Mouse (Mus musculus): ENCODE results near the gene Arf1. TPM values are rescaled to one million over a fixed set of nuclear protein-coding genes. Genes with fewer than 3 reads are reported as not detected.
A peak's percentile ranks its signal among the peaks of the same experiment; 100 is the strongest.

The Arf1 gene
- polyA plus RNA-seq, 1 experiment from 2014 or later, result 693 TPM

DNA sequence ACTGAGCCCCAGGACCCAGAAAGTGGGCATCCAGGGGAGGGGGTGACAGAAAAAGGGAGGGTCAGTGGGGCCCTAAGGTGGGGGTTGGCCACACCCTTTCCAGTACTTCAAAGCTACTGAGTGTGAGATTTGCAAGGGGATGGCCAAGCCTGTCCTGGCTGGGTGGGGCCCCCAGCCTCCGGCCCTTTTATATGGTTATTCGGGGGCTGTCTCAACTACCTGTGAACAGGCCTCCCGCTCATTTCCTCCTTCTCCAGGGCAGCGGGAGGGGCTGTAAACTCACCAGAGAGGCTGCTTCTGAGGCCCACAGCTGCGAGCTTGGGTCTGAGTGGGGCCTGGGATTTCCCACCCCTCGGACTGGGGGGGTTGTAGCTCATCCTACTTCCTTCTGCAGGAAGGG lies 15.8 kb upstream of the Arf1 start:
- no peak overlapping the region for H3K4me3 ChIP-seq
- H3K36me3 ChIP-seq, result no peaks in the 10 kb centered on the region
- H3K9me3 ChIP-seq, result no peaks in the 10 kb centered on the region
- 51% methylated on average over 6 of the region's 6 CpGs for WGBS
- peaks cover 5% of the 10 kb centered on the region for H3K4me1 ChIP-seq
- no peak overlapping the region for H3K4me2 ChIP-seq
- H3K27ac ChIP-seq, result no peak overlapping the region
- H3K27me3 ChIP-seq, result peaks cover 18% of the 10 kb centered on the region
- no peak overlapping the region for H3K9ac ChIP-seq
- no peak for ATAC-seq (ENCODE audit: insufficient number of reproducible peaks, insufficient read depth, low FRiP score, low TSS enrichment, low read depth)

DNA sequence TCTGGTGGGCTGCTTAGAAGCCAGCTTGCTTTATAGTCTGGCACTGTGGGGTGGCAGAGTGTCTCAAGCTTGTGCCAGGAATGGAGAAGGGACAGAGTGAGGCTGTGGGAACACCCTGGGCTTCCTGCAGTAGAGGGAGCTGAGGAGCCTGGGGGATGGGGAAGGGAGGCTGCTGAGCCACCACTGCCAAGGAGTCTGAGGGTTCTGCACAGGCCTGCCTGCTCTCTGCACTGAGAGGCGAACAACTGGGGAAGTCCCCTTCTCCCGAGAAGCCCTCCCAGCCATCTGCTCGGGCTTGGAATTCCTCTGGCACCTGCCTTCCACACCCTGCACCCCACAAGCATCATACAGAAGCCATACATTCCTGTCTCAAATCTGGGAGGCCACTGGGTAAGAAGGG lies 13.8 kb upstream of the Arf1 start:
- Histone ChIP-seq H3K4me3 (no peak overlapping the region), H3K9ac (no peak overlapping the region), H3K36me3 (no peaks in the 10 kb centered on the region), H3K27ac (no peak overlapping the region), H3K27me3 (peaks cover 18% of the 10 kb centered on the region), H3K4me1 (peaks cover 6% of the 10 kb centered on the region), H3K9me3 (no peaks in the 10 kb centered on the region), H3K4me2 (no peak overlapping the region)
- 32% methylated on average over 3 of the region's 3 CpGs for WGBS
- ATAC-seq (ENCODE audit: insufficient number of reproducible peaks, insufficient read depth, low FRiP score, low TSS enrichment, low read depth), result no peak

DNA sequence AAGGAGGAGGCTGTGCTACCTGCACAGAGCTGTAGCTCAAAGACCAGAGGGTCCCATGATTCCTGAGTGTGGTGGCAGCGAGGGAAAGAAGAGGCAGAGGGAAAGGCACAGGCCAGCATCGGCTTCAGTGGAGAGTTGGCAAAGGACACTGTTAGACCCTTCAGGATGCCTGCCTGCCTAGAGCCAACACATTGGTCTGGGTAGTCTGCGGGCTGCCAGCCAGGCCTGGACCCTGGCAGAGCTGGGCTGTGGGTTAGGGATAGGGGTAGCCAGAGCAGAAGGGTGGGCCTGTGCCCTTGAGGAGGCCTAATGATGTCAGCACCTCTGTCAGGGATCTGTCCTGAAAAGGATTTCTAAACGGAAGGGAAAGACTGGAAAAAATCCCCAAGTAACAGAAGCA lies 11.7 kb upstream of the Arf1 start:
- Histone ChIP-seq H3K9ac (no peak overlapping the region), H3K27ac (no peak overlapping the region), H3K4me1 (peaks cover 6% of the 10 kb centered on the region), H3K4me2 (no peak overlapping the region), H3K27me3 (peaks cover 14% of the 10 kb centered on the region), H3K4me3 (no peak overlapping the region), H3K9me3 (no peaks in the 10 kb centered on the region), H3K36me3 (no peaks in the 10 kb centered on the region)
- WGBS, result 64% methylated on average over 4 of the region's 4 CpGs
- ATAC-seq (ENCODE audit: insufficient number of reproducible peaks, insufficient read depth, low FRiP score, low TSS enrichment, low read depth), result no peak

DNA sequence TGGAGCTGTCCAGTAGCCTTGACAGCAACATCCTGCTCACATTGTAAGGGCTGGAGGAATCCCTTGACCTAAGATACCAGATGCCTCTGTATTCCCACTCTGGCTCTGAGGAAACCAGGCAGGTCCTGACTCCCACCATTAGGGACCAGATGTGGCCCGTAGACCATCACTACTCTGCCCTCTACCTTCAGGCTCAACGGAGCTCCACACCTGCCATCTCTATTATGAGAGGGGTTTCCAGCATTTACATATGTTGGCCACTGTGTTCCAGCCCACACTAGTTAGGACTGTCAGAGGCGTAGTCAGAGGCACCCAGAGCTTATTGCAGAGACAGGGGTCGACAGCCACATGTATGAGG lies 11.3 kb upstream of the Arf1 start:
- 45% methylated on average over 4 of the region's 4 CpGs for WGBS
- no peak overlapping the region for H3K4me3 ChIP-seq
- no peak overlapping the region for H3K27ac ChIP-seq
- H3K4me2 ChIP-seq, result no peak overlapping the region; the same call in 1 of the 2 replicates
- no peak overlapping the region for H3K9ac ChIP-seq
- H3K27me3 ChIP-seq, result peaks cover 14% of the 10 kb centered on the region
- peaks cover 6% of the 10 kb centered on the region for H3K4me1 ChIP-seq
- H3K36me3 ChIP-seq, result no peaks in the 10 kb centered on the region
- no peaks in the 10 kb centered on the region for H3K9me3 ChIP-seq
- ATAC-seq (ENCODE audit: insufficient number of reproducible peaks, insufficient read depth, low FRiP score, low TSS enrichment, low read depth), result no peak

DNA sequence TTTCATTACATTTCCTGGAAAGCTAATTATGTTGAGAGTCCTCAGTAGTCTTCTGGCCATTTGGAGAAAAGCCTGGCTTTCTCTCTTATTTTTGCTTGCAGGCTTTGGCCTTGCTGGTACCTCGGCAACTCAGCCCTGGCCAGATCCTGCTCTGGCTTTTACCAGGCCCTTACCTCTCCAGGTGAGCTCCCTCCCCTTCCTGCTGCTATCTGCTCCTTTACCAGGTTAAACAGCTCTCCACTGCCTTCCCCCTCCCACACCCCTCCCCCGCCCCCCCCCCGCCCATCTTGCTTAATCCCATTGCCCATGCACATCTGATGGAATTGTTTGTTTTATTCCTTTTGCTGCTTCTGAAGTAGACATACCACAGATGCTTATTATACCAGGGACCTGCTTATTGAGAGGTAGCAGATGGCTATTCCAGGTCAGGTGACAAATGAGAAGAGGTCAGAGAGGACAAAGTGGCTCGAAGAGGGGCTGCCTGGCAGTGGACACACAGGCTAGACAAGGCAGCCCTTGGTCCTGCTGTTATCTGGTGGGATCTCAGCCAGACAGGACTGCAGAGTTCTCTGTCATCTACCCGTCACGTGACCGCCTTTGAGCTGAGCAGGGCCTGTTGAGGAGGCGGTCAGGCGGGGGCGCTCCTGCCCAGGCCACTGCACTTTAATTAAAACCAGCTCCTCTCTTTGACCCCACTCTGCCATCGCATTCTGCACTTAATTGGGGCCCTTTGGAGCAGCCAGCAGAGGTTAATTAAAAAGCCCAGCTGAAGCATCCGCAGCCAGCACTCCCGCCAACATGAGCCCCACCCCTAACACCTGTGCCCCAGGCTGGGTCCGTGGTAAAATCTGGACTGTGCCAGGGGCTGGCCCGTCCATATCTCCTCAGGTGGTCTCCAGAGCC lies 10.7 kb upstream of the Arf1 start:
- no peak overlapping the region for H3K27ac ChIP-seq
- peaks cover 11% of the 10 kb centered on the region for H3K27me3 ChIP-seq
- peaks cover 6% of the 10 kb centered on the region for H3K4me1 ChIP-seq
- no peaks in the 10 kb centered on the region for H3K9me3 ChIP-seq
- no peak overlapping the region for H3K4me3 ChIP-seq
- no peak overlapping the region; the same call in 1 of the 2 replicates for H3K4me2 ChIP-seq
- H3K9ac ChIP-seq, result no peak overlapping the region
- ATAC-seq (ENCODE audit: insufficient number of reproducible peaks, insufficient read depth, low FRiP score, low TSS enrichment, low read depth), result no peak
- no peaks in the 10 kb centered on the region for H3K36me3 ChIP-seq
- WGBS, result 3% methylated on average over 14 of the region's 15 CpGs

DNA sequence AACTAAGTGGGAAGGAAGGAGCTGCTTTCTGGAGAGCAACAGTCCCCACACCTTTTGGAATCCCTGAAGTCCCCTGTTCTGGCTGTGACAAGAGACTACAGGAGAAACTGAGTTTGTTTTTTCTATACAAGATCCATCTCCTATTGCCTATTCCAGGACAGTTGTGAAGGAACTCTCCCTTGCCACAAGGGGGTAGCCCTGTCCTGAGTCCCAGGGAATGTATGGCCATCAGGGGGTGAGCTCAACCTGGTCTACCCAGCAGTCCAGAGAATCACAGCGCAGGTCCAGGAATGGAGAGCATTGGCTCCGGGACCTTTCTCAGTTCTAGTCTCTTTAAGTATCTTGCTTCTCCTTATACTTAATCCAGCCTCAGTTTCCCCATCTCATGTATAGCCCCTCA lies 4.7 kb upstream of the Arf1 start:
- no peak overlapping the region for H3K27ac ChIP-seq
- no peaks in the 10 kb centered on the region; the same call in 1 of the 2 replicates for H3K27me3 ChIP-seq
- no peak overlapping the region for H3K4me2 ChIP-seq
- ATAC-seq (ENCODE audit: insufficient number of reproducible peaks, insufficient read depth, low FRiP score, low TSS enrichment, low read depth), result no peak
- no peaks in the 10 kb centered on the region for H3K36me3 ChIP-seq
- no peaks in the 10 kb centered on the region for H3K9me3 ChIP-seq
- H3K4me3 ChIP-seq, result no peak overlapping the region
- WGBS, result 51% methylated on average over 2 of the region's 2 CpGs
- H3K4me1 ChIP-seq, result peaks cover 8% of the 10 kb centered on the region
- H3K9ac ChIP-seq, result no peak overlapping the region

DNA sequence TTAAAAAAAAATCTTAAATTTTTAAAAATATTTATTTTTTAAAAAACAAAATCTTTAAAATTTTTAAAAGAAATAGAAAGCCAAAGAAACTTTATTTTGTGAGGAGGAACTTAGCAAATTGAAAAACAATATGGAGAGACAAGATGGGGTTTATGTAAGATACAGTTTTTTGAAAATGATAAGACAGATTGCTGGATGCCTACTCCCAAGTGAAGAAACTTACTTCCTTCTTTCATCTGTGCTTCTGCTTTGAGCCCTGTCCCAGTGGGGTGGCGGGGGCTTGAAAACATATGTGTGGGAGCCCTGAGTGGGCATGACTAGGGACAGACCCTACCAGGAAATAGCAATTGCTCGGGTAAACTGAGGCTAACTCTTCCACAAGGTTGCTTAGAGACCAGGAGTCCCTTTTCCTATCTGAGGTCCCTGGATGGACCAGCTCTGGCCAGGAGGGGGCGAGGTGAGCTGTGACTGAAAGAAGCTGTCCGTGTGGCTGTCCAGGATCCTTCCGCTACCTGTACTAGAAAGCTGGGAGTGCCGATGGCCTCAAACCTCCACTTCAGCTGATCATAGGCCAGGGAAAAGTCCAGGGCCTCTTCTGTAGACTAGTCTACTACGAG lies 2.2 kb upstream of the Arf1 start:
- Histone ChIP-seq H3K4me1 (peaks cover 25% of the 10 kb centered on the region), H3K4me2 (0 out of 2 replicates have a peak overlapping the region, but pooled peaks have one; percentile 16)

DNA sequence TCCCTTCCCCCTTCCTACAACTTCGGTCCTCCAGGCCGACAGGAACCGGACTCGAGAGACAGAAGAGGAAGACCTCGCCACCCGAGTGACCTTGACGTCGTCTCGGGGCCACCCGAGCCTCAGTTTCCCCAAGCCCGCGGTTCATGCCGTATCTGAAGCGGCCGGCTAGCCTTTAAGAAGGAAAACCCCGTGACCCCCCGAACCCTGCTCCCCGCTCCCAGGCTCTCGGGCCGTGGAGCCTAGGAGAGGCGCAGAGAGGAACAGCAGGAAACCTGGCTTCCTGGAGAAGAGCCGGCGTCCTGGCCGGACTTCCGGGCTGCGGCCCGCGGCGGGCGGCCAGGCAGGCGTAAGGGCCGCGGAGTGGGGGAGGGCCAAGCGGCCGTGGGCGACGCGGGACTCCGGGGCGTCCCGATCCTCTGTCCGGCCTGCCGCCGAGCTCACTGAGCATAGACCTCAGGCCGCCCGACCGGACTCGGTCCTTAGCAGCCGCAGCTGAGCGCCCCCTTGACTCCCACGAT lies 407 bp downstream of the Arf1 start:
- WGBS, result under 1% methylated on average over 50 of the region's 51 CpGs
- Histone ChIP-seq H3K9me3 (no peaks in the 10 kb centered on the region), H3K27ac (peak overlapping the region; percentile 95), H3K4me1 (peaks cover 48% of the 10 kb centered on the region), H3K36me3 (peaks cover 8% of the 10 kb centered on the region), H3K4me3 (peak overlapping the region; percentile 81), H3K9ac (peak overlapping the region; percentile 98), H3K27me3 (no peaks in the 10 kb centered on the region), H3K4me2 (peak overlapping the region; percentile 92)
- ATAC-seq (ENCODE audit: insufficient number of reproducible peaks, insufficient read depth, low FRiP score, low TSS enrichment, low read depth), result peak; percentile 52

More for the DNA sequence above, 2.2 kb upstream of the Arf1 start:
- Histone ChIP-seq H3K36me3 (no peaks in the 10 kb centered on the region), H3K9ac (no peak overlapping the region), H3K9me3 (no peaks in the 10 kb centered on the region), H3K27me3 (no peaks in the 10 kb centered on the region; the same call in 1 of the 2 replicates), H3K4me3 (no peak overlapping the region), H3K27ac (no peak overlapping the region)
- 10% methylated on average over 7 of the region's 7 CpGs for WGBS
- ATAC-seq (ENCODE audit: insufficient number of reproducible peaks, insufficient read depth, low FRiP score, low TSS enrichment, low read depth), result no peak

DNA sequence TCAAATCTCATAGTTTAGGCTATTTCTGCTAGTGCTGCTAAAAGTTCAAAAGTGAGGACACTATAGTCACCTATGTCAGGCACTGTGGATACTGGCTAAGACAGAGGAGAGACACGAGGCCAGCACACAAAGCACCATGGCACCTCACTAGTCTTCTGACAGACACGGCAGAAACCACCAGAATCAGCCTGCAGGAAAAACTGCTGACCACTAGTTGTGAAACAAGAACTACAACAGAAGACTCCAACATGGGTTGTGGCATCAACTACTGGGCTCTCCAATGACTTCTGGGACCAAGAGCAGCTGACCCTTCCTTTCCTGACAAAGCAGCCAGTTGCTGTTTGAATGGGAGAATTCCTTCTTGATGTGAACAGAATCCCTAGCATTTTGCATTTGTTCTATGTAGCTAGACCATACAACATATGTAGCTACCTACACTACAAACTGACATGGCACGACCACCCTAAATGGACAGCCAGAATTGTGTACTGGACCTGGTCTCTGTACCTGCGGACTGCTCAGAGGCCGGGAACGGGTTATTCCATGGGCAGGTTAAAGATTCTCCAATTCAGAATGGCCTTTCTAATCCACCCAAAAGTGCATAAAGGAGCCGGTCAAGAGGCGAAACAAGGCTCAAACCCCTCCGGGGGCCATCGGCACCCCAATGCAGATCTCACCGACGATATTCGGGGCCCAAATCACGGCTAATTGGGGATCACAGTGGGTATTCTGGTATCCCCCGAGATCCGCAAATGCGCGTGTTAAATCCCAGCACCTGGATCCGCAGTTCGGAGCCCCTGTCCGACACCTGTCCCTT lies 1.1 kb downstream of the Arf1 start:
- H3K27ac ChIP-seq, result peak overlapping the region; percentile 95
- ATAC-seq (ENCODE audit: insufficient number of reproducible peaks, insufficient read depth, low FRiP score, low TSS enrichment, low read depth), result no peak
- H3K27me3 ChIP-seq, result no peaks in the 10 kb centered on the region
- H3K4me1 ChIP-seq, result peaks cover 53% of the 10 kb centered on the region
- peaks cover 8% of the 10 kb centered on the region for H3K36me3 ChIP-seq
- H3K4me2 ChIP-seq, result peak overlapping the region; percentile 92
- H3K4me3 ChIP-seq, result peak overlapping the region; percentile 81
- 4% methylated on average over 21 of the region's 21 CpGs for WGBS
- peak overlapping the region; percentile 98 for H3K9ac ChIP-seq
- no peaks in the 10 kb centered on the region for H3K9me3 ChIP-seq

DNA sequence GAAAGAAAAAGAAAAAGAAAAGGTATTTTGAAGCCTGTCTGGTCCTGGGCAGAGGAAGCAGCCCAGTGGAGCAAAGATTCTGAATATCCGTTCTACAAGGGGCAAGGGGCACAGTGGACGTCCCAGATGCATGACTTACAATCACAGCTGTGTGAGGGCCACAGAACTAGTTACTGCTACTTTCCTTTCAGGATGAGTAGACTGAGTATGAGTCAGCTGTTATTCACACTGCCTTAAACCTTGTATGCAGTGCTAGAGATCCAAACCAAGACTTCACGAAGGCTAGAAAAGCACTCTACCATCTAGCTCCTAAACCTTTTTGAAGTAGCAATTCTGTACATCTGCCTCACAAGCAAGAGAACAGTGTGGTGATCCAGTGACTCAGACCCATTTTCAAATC lies 1.8 kb downstream of the Arf1 start:
- ATAC-seq (ENCODE audit: insufficient number of reproducible peaks, insufficient read depth, low FRiP score, low TSS enrichment, low read depth), result no peak
- WGBS, result 50% methylated on average over 3 of the region's 3 CpGs
- H3K9ac ChIP-seq, result peak overlapping the region; percentile 98
- no peaks in the 10 kb centered on the region for H3K9me3 ChIP-seq
- H3K27ac ChIP-seq, result peak overlapping the region; percentile 95; the same call in 1 of the 2 replicates
- H3K4me1 ChIP-seq, result peaks cover 56% of the 10 kb centered on the region
- H3K27me3 ChIP-seq, result no peaks in the 10 kb centered on the region
- H3K4me2 ChIP-seq, result peak overlapping the region; percentile 92
- H3K4me3 ChIP-seq, result peak overlapping the region; percentile 81
- peaks cover 8% of the 10 kb centered on the region for H3K36me3 ChIP-seq

DNA sequence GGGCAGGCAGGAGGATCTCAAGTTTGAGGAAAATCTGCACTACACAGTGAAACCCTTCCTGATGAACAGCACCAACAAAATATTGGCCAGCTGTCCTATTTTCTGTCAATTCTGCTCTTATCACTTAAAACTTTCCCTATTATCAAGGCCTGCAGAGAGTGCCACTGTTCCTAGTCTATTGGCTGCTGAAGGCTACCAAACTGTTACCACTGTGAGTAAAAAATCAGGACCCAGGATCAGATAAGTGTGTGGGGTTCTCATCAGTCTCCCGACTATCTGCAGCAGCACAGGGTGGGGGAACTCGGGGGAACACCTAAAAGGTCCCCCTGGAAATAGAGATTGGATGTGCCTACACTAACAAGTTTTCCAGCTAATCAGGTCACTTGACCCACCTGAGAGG lies 2.9 kb downstream of the Arf1 start:
- Histone ChIP-seq H3K27ac (no peak overlapping the region), H3K36me3 (peaks cover 15% of the 10 kb centered on the region), H3K4me2 (peak overlapping the region; percentile 92), H3K9me3 (no peaks in the 10 kb centered on the region), H3K27me3 (no peaks in the 10 kb centered on the region), H3K9ac (no peak overlapping the region; the same call in 1 of the 2 replicates), H3K4me1 (peaks cover 66% of the 10 kb centered on the region), H3K4me3 (peak overlapping the region; percentile 81)
- ATAC-seq (ENCODE audit: insufficient number of reproducible peaks, insufficient read depth, low FRiP score, low TSS enrichment, low read depth), result no peak
- WGBS, result 76% methylated on average over 2 of the region's 2 CpGs
